Mouse (Mus musculus) kidney, embryonic 16.5 days (tissue): ENCODE measurements around the gene Ces1d. TPM values are rescaled to one million over a fixed set of nuclear protein-coding genes. Genes with fewer than 3 reads are reported as not detected.
"Not testable (repeated sequence)": the region's sequence is repeated elsewhere in the genome, so short reads cannot be mapped to it uniquely, and the experiment has no call there.

Experiments
- ATAC-seq: fragments of 200-750 bp; cut with Nextera tagmentation; 2 replicates; pipeline ENCODE4 v1.8.0; 2017; ENCODE audit warnings: moderate TSS enrichment; ENCODE audit not compliant: low FRiP score, low TSS enrichment
- H3K27ac ChIP-seq: fragments of 300-500 bp; sonication (generic); 2 replicates; pipeline ENCODE4 v1.5.1; 2014; ENCODE audit warnings: low read length
- H3K27me3 ChIP-seq: fragments of 300-500 bp; sonication (generic); 2 replicates; pipeline ENCODE4 v1.6.1; 2014; ENCODE audit warnings: low read length, control low read depth, mixed read lengths; ENCODE audit not compliant: insufficient read depth
- H3K36me3 ChIP-seq: fragments of 300-500 bp; sonication (generic); 2 replicates; pipeline ENCODE4 v1.6.1; 2014; ENCODE audit warnings: low read length, control low read depth, mixed read lengths; ENCODE audit not compliant: insufficient read depth
- H3K4me1 ChIP-seq: fragments of 300-500 bp; sonication (generic); 2 replicates; pipeline ENCODE4 v1.6.1; 2014; ENCODE audit warnings: low read length, control low read depth, mixed read lengths; ENCODE audit not compliant: insufficient read depth
- H3K4me2 ChIP-seq: fragments of 300-500 bp; sonication (generic); replicated peaks from 2 replicates; pipeline ENCODE4 v1.6.1; 2014; ENCODE audit warnings: low read depth, low read length
- H3K4me3 ChIP-seq: fragments of 300-500 bp; sonication (generic); 2 replicates; pipeline ENCODE4 v1.5.1; 2014; ENCODE audit warnings: mild to moderate bottlenecking, low read length
- H3K9ac ChIP-seq: fragments of 300-500 bp; sonication (generic); replicated peaks from 2 replicates; pipeline ENCODE4 v1.6.1; 2014; ENCODE audit warnings: low read length
- H3K9me3 ChIP-seq: fragments of 300-500 bp; sonication (generic); 2 replicates; pipeline ENCODE4 v1.6.1; 2016; ENCODE audit warnings: low read length, control low read depth
- WGBS: fragments of 180-500 bp; shearing (Covaris S2); extraction: QIAGEN DNeasy Blood & Tissue Kit; methylation state at CpG from one replicate; pipeline ENCODE4 v1.1.7; 2014; 5-methylcytosine and 5-hydroxymethylcytosine counted together
- polyA plus RNA-seq: library from polyadenylated mRNA; unstranded; fragments of >200 nt; fragmentation: Nextera tagmentation; extraction: Ambion mirVana; gene quantifications from 2 replicates; pipeline ENCODE4 v1.2.1, GENCODE M21; 2015

Ces1d gene
- polyA plus RNA-seq, 1 experiment from 2014 or later, result 2.4 TPM

GRCm38 (mm10) chr8:93217867-93218266 is 20.2 kb upstream of the Ces1d start:
- Histone ChIP-seq H3K4me1 (no peaks in the 10 kb centered on the region), H3K36me3 (no peaks in the 10 kb centered on the region), H3K27ac (no peak overlapping the region), H3K4me2 (no peak overlapping the region), H3K9me3 (no peaks in the 10 kb centered on the region), H3K9ac (no peak overlapping the region), H3K4me3 (no peak overlapping the region), H3K27me3 (no peaks in the 10 kb centered on the region)
- 62% methylated on average over 4 of the region's 4 CpGs for WGBS
- ATAC-seq, result no peak

GRCm38 (mm10) chr8:93217375-93217774 is 19.7 kb upstream of the Ces1d start:
- no peaks in the 10 kb centered on the region for H3K27me3 ChIP-seq
- no peak overlapping the region for H3K4me3 ChIP-seq
- no peak for ATAC-seq
- H3K4me2 ChIP-seq, result no peak overlapping the region
- no peak overlapping the region for H3K27ac ChIP-seq
- 50% methylated on average over 1 of the region's 1 CpGs for WGBS
- no peaks in the 10 kb centered on the region for H3K9me3 ChIP-seq
- no peak overlapping the region for H3K9ac ChIP-seq
- no peaks in the 10 kb centered on the region for H3K36me3 ChIP-seq
- H3K4me1 ChIP-seq, result no peaks in the 10 kb centered on the region

GRCm38 (mm10) chr8:93211091-93211490 is 13.5 kb upstream of the Ces1d start:
- Histone ChIP-seq H3K36me3 (no peaks in the 10 kb centered on the region), H3K4me3 (no peak overlapping the region), H3K9me3 (no peaks in the 10 kb centered on the region), H3K9ac (no peak overlapping the region), H3K4me1 (no peaks in the 10 kb centered on the region), H3K27me3 (no peaks in the 10 kb centered on the region), H3K4me2 (no peak overlapping the region), H3K27ac (no peak overlapping the region)
- no peak for ATAC-seq

GRCm38 (mm10) chr8:93199146-93199545 is 1.5 kb upstream of the Ces1d start:
- WGBS, result 54% methylated on average over 7 of the region's 7 CpGs
- H3K9ac ChIP-seq, H3K4me3 ChIP-seq, H3K9me3 ChIP-seq, H3K27me3 ChIP-seq, H3K27ac ChIP-seq, H3K4me2 ChIP-seq, H3K36me3 ChIP-seq, ATAC-seq, H3K4me1 ChIP-seq: not testable (repeated sequence)

- Histone ChIP-seq H3K9me3 (no peaks in the 10 kb centered on the region), H3K4me2 (no peak overlapping the region), H3K36me3 (no peaks in the 10 kb centered on the region), H3K9ac (no peak overlapping the region), H3K4me3 (no peak overlapping the region), H3K4me1 (no peaks in the 10 kb centered on the region), H3K27me3 (no peaks in the 10 kb centered on the region), H3K27ac (no peak overlapping the region)
- 92% methylated on average over 5 of the region's 5 CpGs for WGBS
- no peak for ATAC-seq
These were observed 1.2 kb downstream of the Ces1d start for GRCm38 (mm10) chr8:93196436-93196835.

- Histone ChIP-seq H3K4me3 (no peak overlapping the region), H3K36me3 (no peaks in the 10 kb centered on the region), H3K9me3 (no peaks in the 10 kb centered on the region), H3K27me3 (no peaks in the 10 kb centered on the region), H3K4me2 (no peak overlapping the region), H3K9ac (no peak overlapping the region), H3K4me1 (peaks cover 7% of the 10 kb centered on the region; the same call in 1 of the 2 replicates), H3K27ac (no peak overlapping the region)
- ATAC-seq, result peak; percentile 42; the same call in 1 of the 2 replicates
- 19% methylated on average over 4 of the region's 4 CpGs for WGBS
These were observed 17.0 kb downstream of the Ces1d start for GRCm38 (mm10) chr8:93180581-93181129.

GRCm38 (mm10) chr8:93176593-93176992 is 21.0 kb downstream of the Ces1d start:
- Histone ChIP-seq H3K4me2 (no peak overlapping the region), H3K9ac (no peak overlapping the region), H3K27ac (no peak overlapping the region), H3K4me1 (peaks cover 7% of the 10 kb centered on the region; the same call in 1 of the 2 replicates), H3K9me3 (no peaks in the 10 kb centered on the region), H3K36me3 (no peaks in the 10 kb centered on the region), H3K27me3 (no peaks in the 10 kb centered on the region), H3K4me3 (no peak overlapping the region)
- 0 out of 2 replicates have a peak, but pooled peaks have one; percentile 65 for ATAC-seq
- WGBS, result 38% methylated on average over 1 of the region's 1 CpGs

GRCm38 (mm10) chr8:93174554-93174953 is 23.1 kb downstream of the Ces1d start:
- no peak for ATAC-seq
- H3K36me3 ChIP-seq, result no peaks in the 10 kb centered on the region
- WGBS, result 88% methylated on average over 2 of the region's 2 CpGs

GRCm38 (mm10) chr8:93171846-93172590 is 25.6 kb downstream of the Ces1d start:
- H3K9ac ChIP-seq, result no peak overlapping the region
- H3K4me3 ChIP-seq, result no peak overlapping the region
- H3K36me3 ChIP-seq, result no peaks in the 10 kb centered on the region
- no peak overlapping the region for H3K4me2 ChIP-seq
- peaks cover 7% of the 10 kb centered on the region; the same call in 1 of the 2 replicates for H3K4me1 ChIP-seq
- no peaks in the 10 kb centered on the region for H3K9me3 ChIP-seq
- WGBS, result 59% methylated on average over 1 of the region's 1 CpGs
- no peaks in the 10 kb centered on the region for H3K27me3 ChIP-seq
- H3K27ac ChIP-seq, result no peak overlapping the region
- no peak for ATAC-seq

More at GRCm38 (mm10) chr8:93174554-93174953, 23.1 kb downstream of the Ces1d start:
- Histone ChIP-seq H3K4me2 (no peak overlapping the region), H3K9ac (no peak overlapping the region), H3K9me3 (no peaks in the 10 kb centered on the region), H3K27ac (no peak overlapping the region), H3K4me1 (peaks cover 7% of the 10 kb centered on the region; the same call in 1 of the 2 replicates), H3K27me3 (no peaks in the 10 kb centered on the region), H3K4me3 (no peak overlapping the region)

- no peaks in the 10 kb centered on the region for H3K36me3 ChIP-seq
- no peak overlapping the region for H3K9ac ChIP-seq
- H3K4me3 ChIP-seq, result no peak overlapping the region
- H3K27ac ChIP-seq, result no peak overlapping the region
- no peak for ATAC-seq
- no peak overlapping the region for H3K4me2 ChIP-seq
- H3K4me1 ChIP-seq, result no peaks in the 10 kb centered on the region
- H3K9me3 ChIP-seq, result no peaks in the 10 kb centered on the region
- 91% methylated on average over 1 of the region's 1 CpGs for WGBS
- H3K27me3 ChIP-seq, result no peaks in the 10 kb centered on the region
These were observed 34.3 kb downstream of the Ces1d start for GRCm38 (mm10) chr8:93163363-93163762.
